Mouse (Mus musculus) spleen, postnatal 36 days (tissue): Measurements from ENCODE around the gene Gm15093.
"Not testable (repeated sequence)": the region's sequence is repeated elsewhere in the genome, so short reads cannot be mapped to it uniquely, and the experiment has no call there.

Experiments
- DNase-seq, 2 experiments: peaks; one replicate each; pipeline ENCODE4 v3.0.0; 2022; ENCODE audit warnings: low spot score in 2 of 2, mixed read lengths in 1 of 2

The Gm15093 gene

GRCm38 (mm10) chrX:149272077-149272476, at the start of gene Gm15093:
TSS of gene Gm15093 (plus strand) at chrX:149272377.
- DNase-seq, result not testable (repeated sequence)
